Mouse (Mus musculus) G1E (cell line): ENCODE data around the gene Prrx2. TPM values are rescaled to one million over a fixed set of nuclear protein-coding genes. Genes with fewer than 3 reads are reported as not detected.

Experiments
- ATAC-seq: 2 replicates; pipeline ENCODE4 v1.8.0; 2016; ENCODE audit warnings: mild to moderate bottlenecking; ENCODE audit not compliant: insufficient number of reproducible peaks, poor library complexity, low FRiP score, severe bottlenecking; ENCODE audit errors: extremely low read depth
- DNase-seq: peaks from one replicate; pipeline ENCODE4 v3.0.0; 2012; ENCODE audit warnings: low spot score
- H3K27me3 ChIP-seq: 2 replicates; pipeline ENCODE4 v1.6.1; 2012; ENCODE audit warnings: mild to moderate bottlenecking, low read length, inconsistent platforms; ENCODE audit not compliant: insufficient read depth
- H3K36me3 ChIP-seq: replicated peaks from 2 replicates; pipeline ENCODE3; 2012; ENCODE audit warnings: mild to moderate bottlenecking, inconsistent platforms
- H3K4me1 ChIP-seq: 2 replicates; pipeline ENCODE4 v1.6.1; 2012; ENCODE audit warnings: low read depth, low read length, inconsistent platforms, mixed read lengths; ENCODE audit not compliant: insufficient read depth
- H3K4me3 ChIP-seq: 2 replicates; pipeline ENCODE4 v1.5.1; 2012; ENCODE audit warnings: low read depth, mild to moderate bottlenecking, inconsistent platforms, low read length, moderate library complexity, mixed read lengths
- H3K9me3 ChIP-seq: replicated peaks from 2 replicates; pipeline ENCODE4 v1.6.1; 2012; ENCODE audit warnings: inconsistent platforms
- CTCF ChIP-seq: IDR thresholded peaks from 2 replicates; pipeline ENCODE4 v1.5.1; 2012; ENCODE audit warnings: low read depth, low read length, inconsistent platforms, mixed read lengths
- GATA1 ChIP-seq: IDR thresholded peaks from 2 replicates; pipeline ENCODE4 v1.6.1; 2012; ENCODE audit warnings: borderline replicate concordance, low read length, inconsistent platforms, mixed read lengths
- GATA2 ChIP-seq: IDR thresholded peaks from 2 replicates; pipeline ENCODE4 v1.6.1; 2012; ENCODE audit warnings: low read depth, low read length, inconsistent platforms, borderline replicate concordance
- POLR2AphosphoS5 ChIP-seq: IDR thresholded peaks from 2 replicates; pipeline ENCODE4 v1.6.1; 2012; ENCODE audit warnings: low read depth, low read length, inconsistent platforms; ENCODE audit not compliant: insufficient replicate concordance
- TAL1 ChIP-seq: conservative IDR thresholded peaks from 2 replicates; pipeline ENCODE4 v1.6.1; 2012; ENCODE audit warnings: low read depth, low read length, inconsistent platforms, mixed read lengths
- polyA plus RNA-seq: library from polyadenylated mRNA; stranded (reverse); fragments of >175 nt; gene quantifications from 2 replicates; pipeline ENCODE4 v1.2.3, GENCODE M21; 2012
- total RNA-seq, 2 experiments: library from RNA; stranded (forward) in 1 of 2; stranded (reverse) in 1 of 2; fragments of 200-1000 nt in 1 of 2; fragments of >200 nt in 1 of 2; fragmentation: Nextera tagmentation in 1 of 2; gene quantifications; 2 replicates each; pipeline ENCODE4 v1.2.3; 2014 to 2017

Gene Prrx2
- total and polyA plus RNA-seq, 3 experiments: not detected

- ATAC-seq: no peak
- TF ChIP-seq CTCF (0 out of 2 replicates have a peak, but pooled peaks have one; percentile 15), GATA2 (no peak), GATA1 (no peak), TAL1 (no peak)
- Histone ChIP-seq H3K9me3 (peaks cover 5% of the 10 kb centered on the region; the same call in 1 of the 2 replicates), H3K36me3 (peaks cover 97% of the 10 kb centered on the region), H3K4me3 (no peak overlapping the region), H3K27me3 (no peaks in the 10 kb centered on the region), H3K4me1 (peaks cover 45% of the 10 kb centered on the region)
- no peak for DNase-seq
These were observed 13.7 kb upstream of the Prrx2 start for GRCm38 (mm10) chr2:30821073-30821472.

- no peak for TF ChIP-seq GATA2
- TF ChIP-seq TAL1: no peak
- TF ChIP-seq CTCF: no peak
- no peak for TF ChIP-seq GATA1
- no peak for TF ChIP-seq POLR2AphosphoS5
These were observed 12.3 kb upstream of the Prrx2 start for GRCm38 (mm10) chr2:30822460-30822859.

GRCm38 (mm10) chr2:30823385-30824153 lies 11.2 kb upstream of the Prrx2 start:
- H3K36me3 ChIP-seq: peaks cover 87% of the 10 kb centered on the region
- peaks cover 5% of the 10 kb centered on the region; the same call in 1 of the 2 replicates for H3K9me3 ChIP-seq
- DNase-seq: no peak
- 0 out of 2 replicates have a peak overlapping the region, but pooled peaks have one; percentile 23 for H3K4me3 ChIP-seq
- ATAC-seq: no peak; the same call in 1 of the 2 replicates
- TF ChIP-seq GATA1 (no peak), POLR2AphosphoS5 (0 out of 2 replicates have a peak, but pooled peaks have one; percentile 9), GATA2 (no peak), CTCF (no peak), TAL1 (no peak)
- H3K27me3 ChIP-seq: no peaks in the 10 kb centered on the region
- H3K4me1 ChIP-seq: peaks cover 53% of the 10 kb centered on the region

More at GRCm38 (mm10) chr2:30822460-30822859, 12.3 kb upstream of the Prrx2 start:
- no peaks in the 10 kb centered on the region for H3K27me3 ChIP-seq
- no peak overlapping the region; the same call in 1 of the 2 replicates for H3K4me3 ChIP-seq
- peaks cover 99% of the 10 kb centered on the region for H3K36me3 ChIP-seq
- no peak for DNase-seq
- peaks cover 5% of the 10 kb centered on the region; the same call in 1 of the 2 replicates for H3K9me3 ChIP-seq
- no peak for ATAC-seq
- H3K4me1 ChIP-seq: peaks cover 57% of the 10 kb centered on the region

GRCm38 (mm10) chr2:30826825-30827748 lies 7.7 kb upstream of the Prrx2 start:
- Histone ChIP-seq H3K36me3 (peaks cover 52% of the 10 kb centered on the region), H3K4me1 (peaks cover 63% of the 10 kb centered on the region), H3K9me3 (no peaks in the 10 kb centered on the region), H3K4me3 (peak overlapping the region; percentile 81), H3K27me3 (peaks cover 10% of the 10 kb centered on the region)
- peak; percentile 66 for DNase-seq
- no peak for ATAC-seq
- TF ChIP-seq GATA1 (no peak), GATA2 (no peak), TAL1 (peak; percentile 68), CTCF (no peak)

GRCm38 (mm10) chr2:30827749-30828475 lies 6.9 kb upstream of the Prrx2 start:
- DNase-seq (peak; percentile 85), ATAC-seq (peak; percentile 81)
- Histone ChIP-seq H3K9me3 (no peaks in the 10 kb centered on the region), H3K4me1 (peaks cover 55% of the 10 kb centered on the region), H3K36me3 (peaks cover 44% of the 10 kb centered on the region), H3K27me3 (peaks cover 10% of the 10 kb centered on the region), H3K4me3 (peak overlapping the region; percentile 81)
- TF ChIP-seq POLR2AphosphoS5 (no peak), TAL1 (no peak), GATA1 (no peak), GATA2 (no peak), CTCF (peak; percentile 51; the same call in 1 of the 2 replicates)
